Mouse (Mus musculus) neural tube, embryonic 13.5 days (tissue): ENCODE data around the gene Babam2. TPM values are rescaled to one million over a fixed set of nuclear protein-coding genes. Genes with fewer than 3 reads are reported as not detected.

ENCODE experiments used
- ATAC-seq: fragments of 200-750 bp; cut with Nextera tagmentation; 2 replicates; pipeline ENCODE4 v1.8.0; 2017; ENCODE audit warnings: low read depth, mild to moderate bottlenecking, moderate TSS enrichment, moderate library complexity
- H3K27ac ChIP-seq: fragments of 300-500 bp; sonication (generic); replicated peaks from 2 replicates; pipeline ENCODE4 v1.5.1; 2015; ENCODE audit warnings: moderate library complexity, mild to moderate bottlenecking, inconsistent platforms
- H3K27me3 ChIP-seq: fragments of 300-500 bp; sonication (generic); 2 replicates; pipeline ENCODE4 v1.6.1; 2015; ENCODE audit warnings: mild to moderate bottlenecking, inconsistent platforms
- H3K36me3 ChIP-seq: fragments of 300-500 bp; sonication (generic); 2 replicates; pipeline ENCODE4 v1.6.1; 2015; ENCODE audit warnings: mild to moderate bottlenecking, inconsistent platforms
- H3K4me1 ChIP-seq: fragments of 300-500 bp; sonication (generic); replicated peaks from 2 replicates; pipeline ENCODE4 v1.6.1; 2015; ENCODE audit warnings: inconsistent platforms
- H3K4me2 ChIP-seq: fragments of 300-500 bp; sonication (generic); 2 replicates; pipeline ENCODE4 v1.6.1; 2015; ENCODE audit warnings: inconsistent platforms, mild to moderate bottlenecking, moderate library complexity
- H3K4me3 ChIP-seq: fragments of 300-500 bp; sonication (generic); 2 replicates; pipeline ENCODE4 v1.5.1; 2015; ENCODE audit warnings: mild to moderate bottlenecking, inconsistent platforms
- H3K9ac ChIP-seq: fragments of 300-500 bp; sonication (generic); 2 replicates; pipeline ENCODE4 v1.6.1; 2015; ENCODE audit warnings: moderate library complexity, mild to moderate bottlenecking, inconsistent platforms
- H3K9me3 ChIP-seq: fragments of 300-500 bp; sonication (generic); 2 replicates; pipeline ENCODE4 v1.6.1; 2016; ENCODE audit warnings: inconsistent platforms
- WGBS: fragments of 180-500 bp; shearing (Covaris S2); methylation state at CpG from one replicate; pipeline ENCODE4 v1.1.7; 2015; 5-methylcytosine and 5-hydroxymethylcytosine counted together
- polyA plus RNA-seq: library from polyadenylated mRNA; unstranded; fragments of >200 nt; fragmentation: Nextera tagmentation; extraction: Ambion mirVana; gene quantifications from 2 replicates; pipeline ENCODE4 v1.2.1, GENCODE M21; 2015

Babam2 gene
- polyA plus RNA-seq, 1 experiment from 2014 or later = 54.4 TPM

DNA sequence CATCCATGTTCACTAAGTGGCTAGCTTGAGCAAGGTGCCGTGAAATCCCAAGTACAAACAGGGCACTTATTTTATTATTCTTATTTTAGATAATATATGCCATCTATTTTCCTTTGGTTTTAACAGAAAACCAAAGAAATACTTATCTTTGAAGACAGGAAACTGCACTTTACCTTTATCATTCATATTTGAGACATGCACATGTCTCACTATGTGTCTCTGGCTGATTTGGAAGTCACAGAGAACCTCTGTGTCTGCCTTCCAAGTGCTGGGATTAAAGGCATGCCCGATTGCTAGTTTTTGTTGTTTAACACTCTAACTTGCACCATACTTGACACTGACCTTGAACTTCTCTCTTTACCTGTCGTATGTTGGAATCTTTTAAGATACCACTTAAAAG lies 9.5 kb upstream of the Babam2 start:
- no peak overlapping the region for H3K9ac ChIP-seq
- no peak for ATAC-seq
- H3K4me1 ChIP-seq = no peaks in the 10 kb centered on the region
- H3K4me2 ChIP-seq = no peak overlapping the region
- no peaks in the 10 kb centered on the region for H3K9me3 ChIP-seq
- H3K4me3 ChIP-seq = no peak overlapping the region
- no peaks in the 10 kb centered on the region for H3K36me3 ChIP-seq
- 95% methylated on average over 3 of the region's 3 CpGs for WGBS
- no peaks in the 10 kb centered on the region for H3K27me3 ChIP-seq
- no peak overlapping the region for H3K27ac ChIP-seq

DNA sequence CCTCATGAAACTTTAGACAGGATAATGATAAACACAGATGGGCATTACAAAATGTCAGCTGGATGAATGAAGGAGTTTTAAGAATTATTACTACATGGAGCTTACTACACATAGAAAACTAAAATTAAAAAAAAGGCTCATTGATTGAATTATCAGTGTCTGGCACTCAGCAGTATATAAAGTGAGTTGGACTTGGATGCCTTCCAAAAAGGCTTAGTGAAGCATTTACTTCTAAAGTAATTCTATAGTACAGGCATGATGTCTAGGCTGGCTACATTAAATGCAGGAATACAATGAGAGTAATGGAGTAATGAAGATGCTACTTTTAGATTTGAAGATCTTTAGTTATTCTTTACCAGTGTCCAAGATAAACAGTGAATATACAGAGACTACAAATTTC lies 4.3 kb upstream of the Babam2 start:
- Histone ChIP-seq H3K4me1 (peaks cover 6% of the 10 kb centered on the region), H3K4me2 (no peak overlapping the region), H3K27me3 (no peaks in the 10 kb centered on the region), H3K27ac (no peak overlapping the region), H3K36me3 (no peaks in the 10 kb centered on the region), H3K4me3 (no peak overlapping the region), H3K9me3 (no peaks in the 10 kb centered on the region), H3K9ac (no peak overlapping the region)
- no peak for ATAC-seq

DNA sequence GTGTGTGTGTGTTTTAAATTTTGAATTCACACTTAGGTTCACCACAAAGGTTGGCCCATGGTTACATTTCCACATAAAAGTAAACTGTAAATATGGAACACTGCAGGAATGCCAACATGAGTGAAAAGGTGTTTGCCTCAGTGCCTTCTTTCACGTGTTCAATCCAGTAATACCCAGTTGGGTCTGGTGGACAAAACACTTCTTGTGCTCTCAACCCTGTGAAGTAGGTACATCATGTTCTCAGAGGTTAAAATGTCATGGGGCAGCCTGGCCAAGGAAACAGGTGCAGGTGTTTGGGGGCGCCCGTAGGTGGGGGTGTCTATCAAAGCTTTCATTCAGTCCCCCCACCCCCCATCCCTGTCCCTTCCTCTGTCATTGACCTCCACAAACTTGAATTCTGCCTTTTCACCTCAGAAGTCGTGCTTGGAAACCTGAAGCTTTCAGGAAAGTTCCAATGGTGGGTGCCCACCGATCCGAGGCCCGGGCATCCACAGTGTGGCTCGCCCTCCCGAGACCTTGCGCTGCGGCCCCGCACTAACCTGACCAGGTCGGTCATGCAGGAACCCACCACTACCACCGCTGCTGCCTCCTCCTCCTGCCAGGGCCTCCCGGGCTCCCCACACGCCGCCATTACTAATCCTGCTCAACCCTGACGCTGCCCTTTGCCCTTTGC lies 377 bp upstream of the Babam2 start, which contains the start of gene Rbks:
Rbks (minus strand) TSS at position 657 of the 673 bp plus-strand sequence.
- Histone ChIP-seq H3K4me3 (peak within 1 kb of the TSS; percentile 80), H3K9me3 (no peaks in the 10 kb centered on the region), H3K4me2 (peak within 1 kb of the TSS; percentile 83), H3K4me1 (peaks cover 15% of the 10 kb centered on the region), H3K27me3 (no peaks in the 10 kb centered on the region), H3K36me3 (no peaks in the 10 kb centered on the region), H3K9ac (peak within 1 kb of the TSS; percentile 88), H3K27ac (peak within 1 kb of the TSS; percentile 95)
- ATAC-seq = peak; percentile 2
- WGBS = 8% methylated on average over 18 of the region's 18 CpGs

DNA sequence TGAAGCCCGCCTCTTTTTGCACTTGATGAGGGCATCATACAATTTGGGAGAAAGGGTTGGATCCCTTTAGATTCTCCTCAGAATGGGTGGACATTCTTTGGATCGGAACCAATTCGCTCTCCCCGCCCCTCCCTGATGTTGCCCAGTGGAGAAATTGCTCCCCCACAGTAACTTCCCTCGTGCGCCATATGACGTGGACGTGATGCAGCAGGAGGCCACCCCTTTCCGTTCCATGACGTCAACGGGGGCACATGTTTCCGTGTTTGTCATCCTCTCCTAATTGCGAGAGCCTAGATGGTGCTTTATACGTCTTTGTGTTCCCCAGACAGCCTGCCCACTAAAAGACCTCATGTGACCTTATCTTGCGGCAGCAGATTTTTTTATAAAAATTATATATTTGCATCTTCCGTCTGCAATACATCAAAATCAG lies 828 bp downstream of the Babam2 start:
- H3K27me3 ChIP-seq = no peaks in the 10 kb centered on the region
- peak overlapping the region; percentile 80 for H3K4me3 ChIP-seq
- peak overlapping the region; percentile 83 for H3K4me2 ChIP-seq
- peak; percentile 87 for ATAC-seq
- H3K9ac ChIP-seq = peak overlapping the region; percentile 88
- 5% methylated on average over 16 of the region's 16 CpGs for WGBS
- H3K9me3 ChIP-seq = no peaks in the 10 kb centered on the region
- peaks cover 15% of the 10 kb centered on the region for H3K4me1 ChIP-seq
- H3K27ac ChIP-seq = peak overlapping the region; percentile 95
- peaks cover 3% of the 10 kb centered on the region; the same call in 1 of the 2 replicates for H3K36me3 ChIP-seq

DNA sequence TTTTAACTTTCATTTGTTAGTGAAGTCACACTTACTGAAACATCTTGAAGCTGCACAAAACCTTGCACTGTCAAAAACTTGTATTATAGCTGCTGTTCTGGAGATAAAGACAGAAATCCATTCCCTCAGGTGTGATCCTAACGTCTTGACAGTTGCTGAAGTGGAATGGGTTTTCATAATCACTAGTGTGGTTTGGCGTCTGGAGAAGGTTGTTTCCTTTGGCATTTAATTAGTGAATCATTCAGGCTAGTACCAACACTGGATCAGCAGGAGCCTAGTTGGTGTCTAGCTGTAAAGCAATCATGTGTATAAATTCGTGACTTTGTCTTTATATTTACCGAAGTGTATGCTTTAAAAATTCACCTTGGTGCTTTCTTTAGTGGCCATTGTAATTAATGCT lies 1.4 kb downstream of the Babam2 start:
- H3K36me3 ChIP-seq = peaks cover 4% of the 10 kb centered on the region; the same call in 1 of the 2 replicates
- peak overlapping the region; percentile 83 for H3K4me2 ChIP-seq
- no peaks in the 10 kb centered on the region for H3K9me3 ChIP-seq
- ATAC-seq = no peak
- H3K27ac ChIP-seq = no peak overlapping the region
- H3K4me1 ChIP-seq = peaks cover 15% of the 10 kb centered on the region
- H3K27me3 ChIP-seq = no peaks in the 10 kb centered on the region
- H3K4me3 ChIP-seq = 0 out of 2 replicates have a peak overlapping the region, but pooled peaks have one; percentile 80
- WGBS = 39% methylated on average over 4 of the region's 4 CpGs
- H3K9ac ChIP-seq = no peak overlapping the region

DNA sequence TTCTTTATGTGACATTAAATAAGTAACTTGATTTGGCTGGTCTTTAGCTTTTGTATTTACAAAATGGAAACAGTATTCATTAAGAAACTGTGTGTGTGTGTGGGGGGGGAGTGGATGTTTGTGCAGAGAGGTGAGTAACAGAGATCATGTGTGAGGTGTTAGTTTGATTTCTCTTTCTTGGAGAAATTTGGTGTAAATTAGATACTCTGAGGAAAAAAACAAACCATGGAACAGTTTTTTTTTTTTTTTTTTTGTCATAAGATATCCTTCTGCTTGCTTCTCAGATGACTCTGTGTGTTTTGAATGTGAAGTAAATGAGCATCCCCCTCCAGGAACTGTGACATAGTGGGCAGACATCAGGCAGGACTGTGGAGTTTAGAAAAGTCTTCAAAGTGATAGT lies 1.9 kb downstream of the Babam2 start:
- no peak overlapping the region for H3K4me3 ChIP-seq
- peaks cover 4% of the 10 kb centered on the region; the same call in 1 of the 2 replicates for H3K36me3 ChIP-seq
- no peaks in the 10 kb centered on the region for H3K27me3 ChIP-seq
- peaks cover 15% of the 10 kb centered on the region for H3K4me1 ChIP-seq
- no peak for ATAC-seq
- H3K4me2 ChIP-seq = no peak overlapping the region
- no peak overlapping the region for H3K27ac ChIP-seq
- H3K9ac ChIP-seq = no peak overlapping the region
- H3K9me3 ChIP-seq = no peaks in the 10 kb centered on the region

DNA sequence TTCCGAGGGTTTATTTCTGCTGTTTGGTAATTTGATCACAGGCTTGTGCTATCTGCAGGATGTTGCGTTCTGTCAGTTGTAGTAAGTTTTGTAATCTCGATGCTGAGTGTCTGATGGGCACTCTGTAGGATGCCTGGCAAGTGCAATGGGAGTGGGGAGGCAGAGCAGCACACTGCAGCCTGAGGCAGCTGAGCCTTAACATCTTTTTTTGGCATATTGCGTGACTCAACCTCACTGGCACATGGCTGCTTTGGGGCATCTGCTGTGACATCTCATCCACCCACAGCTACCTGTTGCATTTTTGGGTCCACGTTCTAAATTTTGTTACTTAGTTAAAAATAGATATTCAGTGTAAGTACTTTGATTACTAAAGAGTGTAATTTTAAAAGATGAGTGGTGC lies 7.5 kb downstream of the Babam2 start:
- no peaks in the 10 kb centered on the region for H3K4me1 ChIP-seq
- no peaks in the 10 kb centered on the region for H3K27me3 ChIP-seq
- H3K9ac ChIP-seq = no peak overlapping the region
- no peaks in the 10 kb centered on the region for H3K9me3 ChIP-seq
- no peak overlapping the region for H3K27ac ChIP-seq
- H3K4me2 ChIP-seq = no peak overlapping the region
- H3K4me3 ChIP-seq = no peak overlapping the region
- peaks cover 8% of the 10 kb centered on the region; the same call in 1 of the 2 replicates for H3K36me3 ChIP-seq
- no peak for ATAC-seq
- WGBS = 88% methylated on average over 5 of the region's 5 CpGs

DNA sequence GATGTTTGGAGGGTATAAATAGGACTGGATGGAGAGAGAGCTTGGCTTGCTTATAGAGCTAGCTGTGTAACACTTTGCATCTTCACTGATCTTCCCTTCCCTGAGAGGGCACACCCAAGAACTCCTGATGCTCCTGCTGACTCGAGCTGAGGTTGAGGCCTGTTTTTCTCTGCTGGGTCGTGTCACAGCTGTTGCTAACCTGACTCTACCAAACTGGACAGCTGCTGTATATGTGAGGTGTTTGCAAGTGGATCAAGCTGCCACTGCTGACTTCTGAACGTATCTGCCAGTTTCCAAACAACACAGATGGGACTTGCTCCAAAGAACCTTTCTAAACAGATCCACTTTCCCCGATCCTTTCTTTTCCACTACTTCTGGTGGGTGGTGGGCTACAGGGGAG lies 9.3 kb downstream of the Babam2 start:
- Histone ChIP-seq H3K4me2 (no peak overlapping the region), H3K36me3 (peaks cover 8% of the 10 kb centered on the region; the same call in 1 of the 2 replicates), H3K27me3 (no peaks in the 10 kb centered on the region), H3K4me1 (no peaks in the 10 kb centered on the region), H3K9me3 (no peaks in the 10 kb centered on the region), H3K27ac (no peak overlapping the region), H3K9ac (no peak overlapping the region), H3K4me3 (no peak overlapping the region)
- 83% methylated on average over 4 of the region's 4 CpGs for WGBS
- ATAC-seq = no peak

DNA sequence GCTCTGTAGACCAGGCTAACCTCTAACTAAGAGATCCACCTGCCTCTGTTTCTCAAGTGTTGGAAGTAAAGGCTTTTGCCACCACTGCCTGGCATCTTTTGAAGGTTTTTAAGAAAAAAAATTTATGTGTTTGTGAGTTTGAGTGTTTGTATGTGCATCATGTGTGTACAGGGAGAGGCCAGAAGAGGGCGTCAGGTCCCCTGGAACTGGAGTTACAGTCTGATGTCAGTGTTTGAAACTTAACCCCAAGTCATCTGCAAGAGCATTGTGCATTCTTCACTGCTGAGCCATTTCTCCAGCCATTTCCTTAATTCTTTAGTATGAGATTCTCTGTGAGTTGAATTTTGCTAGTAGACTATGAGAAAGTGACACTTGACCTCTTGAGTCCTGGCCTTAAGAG lies 11.9 kb downstream of the Babam2 start:
- H3K4me2 ChIP-seq = no peak overlapping the region
- 69% methylated on average over 1 of the region's 1 CpGs for WGBS
- H3K27me3 ChIP-seq = no peaks in the 10 kb centered on the region
- no peak overlapping the region for H3K4me3 ChIP-seq
- H3K36me3 ChIP-seq = peaks cover 4% of the 10 kb centered on the region; the same call in 1 of the 2 replicates
- no peak overlapping the region for H3K9ac ChIP-seq
- no peak for ATAC-seq
- no peak overlapping the region for H3K27ac ChIP-seq
- no peaks in the 10 kb centered on the region for H3K4me1 ChIP-seq
- H3K9me3 ChIP-seq = no peaks in the 10 kb centered on the region

DNA sequence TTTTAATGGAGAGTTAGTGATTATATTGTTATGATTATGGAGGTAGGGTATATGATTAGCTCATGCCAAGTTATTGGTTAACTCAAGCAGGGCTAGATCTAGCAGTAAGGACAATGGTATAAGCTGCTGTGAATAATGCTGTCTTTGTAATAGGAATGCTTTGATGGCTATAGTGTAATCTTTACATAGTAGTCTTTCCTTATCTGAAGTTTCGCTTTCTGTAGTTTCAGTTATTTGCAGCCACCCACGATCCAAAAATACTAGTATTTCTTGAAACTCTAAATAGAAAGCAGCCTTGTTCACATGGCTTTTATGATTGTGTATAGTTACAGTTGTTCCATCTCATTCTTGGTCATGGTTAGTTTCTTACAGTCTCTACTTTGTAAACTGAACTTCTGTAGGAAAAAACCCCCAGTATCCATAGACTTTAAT lies 15.8 kb downstream of the Babam2 start:
- H3K27me3 ChIP-seq = no peaks in the 10 kb centered on the region
- 87% methylated on average over 2 of the region's 2 CpGs for WGBS
- no peak overlapping the region for H3K27ac ChIP-seq
- H3K9me3 ChIP-seq = no peaks in the 10 kb centered on the region
- ATAC-seq = no peak
- no peaks in the 10 kb centered on the region for H3K36me3 ChIP-seq
- no peak overlapping the region for H3K4me3 ChIP-seq
- no peaks in the 10 kb centered on the region for H3K4me1 ChIP-seq
- no peak overlapping the region for H3K4me2 ChIP-seq
- no peak overlapping the region for H3K9ac ChIP-seq

DNA sequence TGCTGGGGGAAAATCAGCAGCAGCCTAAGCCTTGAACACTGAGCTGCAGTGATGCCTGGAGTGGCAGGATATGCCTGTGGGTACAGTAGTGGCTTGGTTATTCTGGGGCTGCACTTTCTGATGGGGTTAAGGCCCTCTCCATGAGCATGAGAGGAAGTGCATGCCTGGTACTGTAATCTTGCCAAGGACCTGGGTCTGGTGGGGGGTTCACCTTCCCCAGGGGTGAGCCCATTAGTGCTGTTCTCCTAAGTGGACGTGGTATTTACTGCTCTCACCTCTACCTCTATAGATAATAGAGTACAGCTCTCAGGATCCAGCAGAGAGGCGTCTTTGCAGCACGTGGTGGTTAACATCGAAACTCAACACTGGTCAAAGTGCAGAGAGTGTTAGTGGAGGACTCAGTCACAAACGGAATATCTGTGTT lies 16.4 kb downstream of the Babam2 start:
- Histone ChIP-seq H3K4me2 (no peak overlapping the region), H3K9ac (no peak overlapping the region), H3K36me3 (no peaks in the 10 kb centered on the region), H3K27me3 (no peaks in the 10 kb centered on the region), H3K4me1 (no peaks in the 10 kb centered on the region), H3K9me3 (no peaks in the 10 kb centered on the region), H3K27ac (no peak overlapping the region), H3K4me3 (no peak overlapping the region)
- 79% methylated on average over 5 of the region's 5 CpGs for WGBS
- ATAC-seq = no peak

DNA sequence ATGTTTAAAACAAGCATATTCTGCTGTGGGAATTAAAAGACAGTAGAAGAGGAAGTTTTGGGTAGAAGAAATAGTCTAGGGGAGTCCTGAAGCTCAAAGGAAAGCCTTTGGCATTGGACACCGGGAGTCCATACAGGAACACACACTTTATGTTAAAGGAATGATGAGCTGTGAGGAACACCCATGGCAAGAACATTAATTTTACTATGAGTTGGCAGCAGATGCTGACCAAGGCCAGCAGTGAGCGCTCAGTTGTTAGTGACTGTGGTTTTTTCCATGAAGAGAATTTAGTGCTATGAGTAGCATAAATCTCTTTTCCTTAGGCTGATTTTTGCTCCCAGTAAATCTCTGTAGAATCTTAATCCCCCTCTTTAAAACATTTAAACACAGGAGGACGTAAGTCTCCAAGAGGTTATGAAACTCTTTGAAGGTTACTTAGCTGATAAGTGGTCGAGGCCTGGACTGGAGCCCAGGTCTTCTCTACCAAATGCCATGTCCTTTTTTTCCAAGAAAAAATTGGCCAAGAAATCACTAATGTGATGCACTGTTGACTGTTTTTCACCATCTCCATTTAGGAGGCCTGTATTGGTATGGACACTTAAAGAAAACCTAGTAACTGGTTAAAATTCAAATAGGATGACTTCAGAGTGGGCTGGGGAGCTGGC lies 18.1 kb downstream of the Babam2 start:
- no peaks in the 10 kb centered on the region for H3K9me3 ChIP-seq
- H3K36me3 ChIP-seq = no peaks in the 10 kb centered on the region
- no peak overlapping the region for H3K4me3 ChIP-seq
- ATAC-seq = no peak
- WGBS = 81% methylated on average over 4 of the region's 4 CpGs
- no peak overlapping the region for H3K27ac ChIP-seq
- no peak overlapping the region for H3K9ac ChIP-seq
- no peak overlapping the region for H3K4me2 ChIP-seq
- H3K27me3 ChIP-seq = no peaks in the 10 kb centered on the region
- H3K4me1 ChIP-seq = no peaks in the 10 kb centered on the region
